Comparison of ENCODE assay signal across 27 mouse cellular contexts in genomic region chr10:72532431-72532830, GRCm38 (mm10).
A peak's percentile ranks its signal among the peaks of the same experiment; 100 is the strongest.
DNase-seq lines count a peak whose midpoint lies in the region; ATAC-seq lines count a peak whose summit lies in the region.
"Had no signal": no experiment of that assay in that cellular context is flagged by ENCODE, and none has a peak within 500 bp of the region (broad histone marks: within the 10 kb centered on the region; RNA-seq: fewer than 3 reads in every experiment).

No protein-coding gene starts in this region.

- no peaks in the 10 kb centered on the region for H3K4me1 ChIP-seq in embryonic facial prominence, embryonic 14.5 days (ENCODE audit: control insufficient read depth, insufficient read depth, low read length)
- H3K4me1 ChIP-seq in embryonic facial prominence, embryonic 10.5 days = no peaks in the 10 kb centered on the region
- no peaks in the 10 kb centered on the region for H3K4me1 ChIP-seq in lung, embryonic 15.5 days
- H3K4me1 ChIP-seq in lung, embryonic 16.5 days (replicated peaks; ENCODE audit: control insufficient read depth, insufficient read depth, low read length) = no peaks in the 10 kb centered on the region
- H3K4me1 ChIP-seq: forebrain, embryonic 15.5 days; heart, embryonic 13.5 days; hindbrain, embryonic 15.5 days; liver, embryonic 15.5 days had no signal

- H3K4me3 ChIP-seq in embryonic facial prominence, embryonic 14.5 days (ENCODE audit: low read depth, low read length) = no peak overlapping the region
- no peak overlapping the region for H3K4me3 ChIP-seq in embryonic facial prominence, embryonic 10.5 days
- H3K4me3 ChIP-seq in lung, embryonic 15.5 days = no peak overlapping the region
- H3K4me3 ChIP-seq in lung, embryonic 16.5 days (ENCODE audit: low read length) = no peak overlapping the region
- H3K4me3 ChIP-seq: forebrain, embryonic 15.5 days; gastrocnemius, adult 2 months; heart, embryonic 13.5 days; hindbrain, embryonic 15.5 days; liver, embryonic 15.5 days had no signal

- no peaks in the 10 kb centered on the region for H3K27me3 ChIP-seq in embryonic facial prominence, embryonic 14.5 days (replicated peaks; ENCODE audit: control insufficient read depth, insufficient read depth, low read length)
- H3K27me3 ChIP-seq in embryonic facial prominence, embryonic 10.5 days (replicated peaks; ENCODE audit: low read depth, poor library complexity, severe bottlenecking) = no peaks in the 10 kb centered on the region
- H3K27me3 ChIP-seq in lung, embryonic 15.5 days = no peaks in the 10 kb centered on the region
- no peaks in the 10 kb centered on the region for H3K27me3 ChIP-seq in lung, embryonic 16.5 days (ENCODE audit: control insufficient read depth, insufficient read depth, low read depth, low read length)
- H3K27me3 ChIP-seq: forebrain, embryonic 15.5 days; heart, embryonic 13.5 days; hindbrain, embryonic 15.5 days; liver, embryonic 15.5 days had no signal

- no peak overlapping the region for H3K9ac ChIP-seq in embryonic facial prominence, embryonic 14.5 days (ENCODE audit: low read depth, low read length)
- no peak overlapping the region for H3K9ac ChIP-seq in lung, embryonic 15.5 days
- H3K9ac ChIP-seq in lung, embryonic 16.5 days (ENCODE audit: low read length) = no peak overlapping the region
- H3K9ac ChIP-seq: forebrain, embryonic 15.5 days; heart, embryonic 13.5 days; hindbrain, embryonic 15.5 days; liver, embryonic 15.5 days had no signal

- WGBS in embryonic facial prominence, embryonic 14.5 days = 35% methylated on average over 3 of the region's 3 CpGs
- 80% methylated on average over 3 of the region's 3 CpGs for WGBS in embryonic facial prominence, embryonic 10.5 days
- 24% methylated on average over 3 of the region's 3 CpGs for WGBS in lung, embryonic 15.5 days
- 21% methylated on average over 3 of the region's 3 CpGs for WGBS in lung, embryonic 16.5 days

- no peaks in the 10 kb centered on the region for H3K36me3 ChIP-seq in embryonic facial prominence, embryonic 14.5 days (ENCODE audit: control insufficient read depth, insufficient read depth, low read length)
- H3K36me3 ChIP-seq in embryonic facial prominence, embryonic 10.5 days (replicated peaks) = no peaks in the 10 kb centered on the region
- no peaks in the 10 kb centered on the region for H3K36me3 ChIP-seq in lung, embryonic 15.5 days
- no peaks in the 10 kb centered on the region for H3K36me3 ChIP-seq in lung, embryonic 16.5 days (ENCODE audit: control insufficient read depth, insufficient read depth, low read length)
- H3K36me3 ChIP-seq: forebrain, embryonic 15.5 days; G1E; heart, embryonic 13.5 days; hindbrain, embryonic 15.5 days; liver, embryonic 15.5 days had no signal

- no peaks in the 10 kb centered on the region for H3K9me3 ChIP-seq in embryonic facial prominence, embryonic 14.5 days (ENCODE audit: control insufficient read depth, low read length)
- no peaks in the 10 kb centered on the region for H3K9me3 ChIP-seq in embryonic facial prominence, embryonic 10.5 days
- no peaks in the 10 kb centered on the region for H3K9me3 ChIP-seq in lung, embryonic 15.5 days
- no peaks in the 10 kb centered on the region for H3K9me3 ChIP-seq in lung, embryonic 16.5 days (ENCODE audit: control insufficient read depth, low read length)
- H3K9me3 ChIP-seq: forebrain, embryonic 15.5 days; G1E; heart, embryonic 13.5 days; hindbrain, embryonic 15.5 days; liver, embryonic 15.5 days had no signal

- H3K4me2 ChIP-seq in embryonic facial prominence, embryonic 14.5 days (ENCODE audit: low read depth, low read length) = no peak overlapping the region
- no peak overlapping the region for H3K4me2 ChIP-seq in lung, embryonic 15.5 days
- no peak overlapping the region for H3K4me2 ChIP-seq in lung, embryonic 16.5 days (ENCODE audit: low read depth, low read length)
- H3K4me2 ChIP-seq: forebrain, embryonic 15.5 days; heart, embryonic 13.5 days; hindbrain, embryonic 15.5 days; liver, embryonic 15.5 days; midbrain, embryonic 11.5 days had no signal

- H3K27ac ChIP-seq in embryonic facial prominence, embryonic 14.5 days (replicated peaks; ENCODE audit: low read depth, low read length) = no peak overlapping the region
- H3K27ac ChIP-seq in embryonic facial prominence, embryonic 10.5 days (replicated peaks) = no peak overlapping the region
- peak overlapping the region; percentile 6; the same call in 1 of the 2 replicates for H3K27ac ChIP-seq in lung, embryonic 15.5 days
- no peak overlapping the region for H3K27ac ChIP-seq in lung, embryonic 16.5 days (ENCODE audit: low read length)
- H3K27ac ChIP-seq: forebrain, embryonic 15.5 days; gastrocnemius, adult 2 months; heart, embryonic 13.5 days; hindbrain, embryonic 15.5 days; liver, embryonic 15.5 days; stomach, postnatal 0 days had no signal

- peak; percentile 39 for DNase-seq in embryonic facial prominence, embryonic 14.5 days (ENCODE audit: low spot score)
- DNase-seq in embryonic facial prominence, embryonic 10.5 days (ENCODE audit: low spot score) = no peak
- DNase-seq in lung, adult 18-20 months = no peak
- peak; percentile 27 for DNase-seq in lung, postnatal 36 days
- no peak for DNase-seq in adrenal gland, adult (ENCODE audit: inconsistent age in 2 of 2, low spot score in 1 of 2)
- DNase-seq in gastrocnemius, postnatal 4 days (ENCODE audit: low spot score in 2 of 2) = no peak
- DNase-seq: adrenal gland, postnatal 14 days; cerebellum, adult 2 months; cerebellum, postnatal 14 days; gastrocnemius, adult 2 months; heart, postnatal 10 days; kidney, adult 18-20 months; kidney, postnatal 36 days; left cerebral cortex, postnatal 4 days; thymus, adult 18-20 months; thymus, postnatal 25 days had no signal

- ATAC-seq in embryonic facial prominence, embryonic 14.5 days (ENCODE audit: low read depth) = no peak
- peak; percentile 11; the same call in 1 of the 2 replicates for ATAC-seq in lung, embryonic 15.5 days (ENCODE audit: borderline replicate concordance, extremely low read depth, low FRiP score, low TSS enrichment)
- ATAC-seq in lung, embryonic 16.5 days (ENCODE audit: low read depth) = peak; percentile 43; the same call in 1 of the 2 replicates
- ATAC-seq: forebrain, embryonic 15.5 days; inflammation-experienced regulatory T-cells, adult 6 months; midbrain, embryonic 16.5 days had no signal

Comparison
In these comparisons a context has a peak if more than half of its experiments do, and no peak if none do; other contexts are left out.
1. DNase-seq: peak in embryonic facial prominence, embryonic 14.5 days (single experiment) and lung, postnatal 36 days (single experiment); none in embryonic facial prominence, embryonic 10.5 days (single experiment), lung, adult 18-20 months (0 of 2), adrenal gland, adult (0 of 2) and gastrocnemius, postnatal 4 days (0 of 2).